8 mouse cellular contexts compared by ENCODE assay signal in genomic region chr11:120932564-120933398, GRCm38 (mm10). TPM values are rescaled to one million over a fixed set of nuclear protein-coding genes. Genes with fewer than 3 reads are reported as not detected.
A peak's percentile ranks its signal among the peaks of the same experiment; 100 is the strongest.
DNase-seq lines count a peak whose midpoint lies in the region; ATAC-seq and TF ChIP-seq lines count a peak whose summit lies in the region.

TSS of gene Ccdc57 (minus strand) at chr11:120932872.

- H3K27me3 ChIP-seq in G1E (ENCODE audit: insufficient read depth, low read length), result peaks cover 3% of the 10 kb centered on the region
- H3K27me3 ChIP-seq in forebrain, embryonic 16.5 days (replicated peaks; ENCODE audit: control insufficient read depth, insufficient read depth, low read length), result no peaks in the 10 kb centered on the region
- H3K27me3 ChIP-seq in lung, embryonic 15.5 days, result no peaks in the 10 kb centered on the region

- H3K27ac ChIP-seq in forebrain, embryonic 16.5 days (ENCODE audit: low read length), result peak within 1 kb of the TSS; percentile 33; the same call in 1 of the 2 replicates
- H3K27ac ChIP-seq in lung, embryonic 15.5 days, result peak within 1 kb of the TSS; percentile 21; the same call in 1 of the 2 replicates

- DNase-seq in G1E (ENCODE audit: low spot score), result peak; percentile 43
- peak; percentile 87 for DNase-seq in cerebellum, adult 11-12 months
- peak; percentile 88 to 92 for DNase-seq in heart, postnatal 36 days
- DNase-seq in layer of hippocampus, adult 8-10 months (ENCODE audit: low spot score in 2 of 2), result peak; percentile 85 to 92
- peak; percentile 81 for DNase-seq in ovary, adult 18-20 months (ENCODE audit: low spot score)
- DNase-seq in thymus, postnatal 0 days (ENCODE audit: low spot score), result peak; percentile 86

- intact Hi-C loops in heart, postnatal 36 days (cut with DNase I), result no loop called here

- H3K9me3 ChIP-seq in G1E (replicated peaks), result no peaks in the 10 kb centered on the region
- no peaks in the 10 kb centered on the region for H3K9me3 ChIP-seq in forebrain, embryonic 16.5 days (ENCODE audit: control insufficient read depth, low read length)
- H3K9me3 ChIP-seq in lung, embryonic 15.5 days, result no peaks in the 10 kb centered on the region

- WGBS in forebrain, embryonic 16.5 days, result 10% methylated on average over 44 of the region's 44 CpGs
- 8% methylated on average over 44 of the region's 44 CpGs for WGBS in lung, embryonic 15.5 days

- ATAC-seq in G1E (ENCODE audit: extremely low read depth, insufficient number of reproducible peaks, low FRiP score, poor library complexity, severe bottlenecking), result peak; percentile 70
- ATAC-seq in forebrain, embryonic 16.5 days, result peak; percentile 96
- peak; percentile 94 for ATAC-seq in lung, embryonic 15.5 days (ENCODE audit: borderline replicate concordance, extremely low read depth, low FRiP score, low TSS enrichment)

- H3K9ac ChIP-seq in forebrain, embryonic 16.5 days (replicated peaks; ENCODE audit: low read depth, low read length), result peak within 1 kb of the TSS; percentile 79
- peak within 1 kb of the TSS; percentile 72 for H3K9ac ChIP-seq in lung, embryonic 15.5 days

- no peak for TF ChIP-seq CTCF in G1E (IDR thresholded peaks at IDR 0.05; ENCODE audit: low read depth, low read length)

- peaks cover 7% of the 10 kb centered on the region for H3K4me1 ChIP-seq in G1E (ENCODE audit: insufficient read depth, low read depth, low read length)
- peaks cover 7% of the 10 kb centered on the region for H3K4me1 ChIP-seq in forebrain, embryonic 16.5 days (replicated peaks; ENCODE audit: control insufficient read depth, insufficient read depth, low read length)
- H3K4me1 ChIP-seq in lung, embryonic 15.5 days, result peaks cover 17% of the 10 kb centered on the region

- H3K36me3 ChIP-seq in G1E (replicated peaks), result peaks cover 11% of the 10 kb centered on the region
- no peaks in the 10 kb centered on the region; the same call in 1 of the 2 replicates for H3K36me3 ChIP-seq in forebrain, embryonic 16.5 days (ENCODE audit: control insufficient read depth, insufficient read depth)
- H3K36me3 ChIP-seq in lung, embryonic 15.5 days, result no peaks in the 10 kb centered on the region

- peak within 1 kb of the TSS; percentile 87 for H3K4me2 ChIP-seq in forebrain, embryonic 16.5 days (ENCODE audit: low read length)
- H3K4me2 ChIP-seq in lung, embryonic 15.5 days, result peak within 1 kb of the TSS; percentile 88

- H3K4me3 ChIP-seq in G1E (ENCODE audit: low read depth, low read length), result peak within 1 kb of the TSS; percentile 76
- H3K4me3 ChIP-seq in forebrain, embryonic 16.5 days (replicated peaks; ENCODE audit: low read length), result peak within 1 kb of the TSS; percentile 89
- H3K4me3 ChIP-seq in lung, embryonic 15.5 days, result peak within 1 kb of the TSS; percentile 73

RNA-seq across cellular contexts. Expression of gene Ccdc57, which starts in this region (rescaled TPM):
- total RNA-seq in G1E (2014; fragmentation: Nextera tagmentation), result 4.2 and 7.0 TPM in 2 replicates
- 2.5 and 2.6 TPM in 2 replicates for total RNA-seq in G1E (2017)
- polyA plus RNA-seq in G1E (2012), result 2.6 and 2.8 TPM in 2 replicates
- 7.3 and 8.8 TPM in 2 replicates for polyA plus RNA-seq in forebrain, embryonic 16.5 days (2015; fragmentation: Nextera tagmentation; extraction: Ambion mirVana)
- total RNA-seq in heart, postnatal 36 days (2021), result 1 to 10 TPM in 1 of 2 experiments, under 1 TPM in 1; 0.79 to 1.6 TPM
- 10 to 100 TPM in 1 of 4 experiments, 1 to 10 TPM in 3; 9.0 to 10.0 (median 9.5) TPM for total RNA-seq in layer of hippocampus, adult 8-10 months (2022)
- polyA plus RNA-seq in lung, embryonic 15.5 days (2015; fragmentation: Nextera tagmentation; extraction: Ambion mirVana), result 6.6 and 6.8 TPM in 2 replicates
- polyA plus RNA-seq in thymus, postnatal 0 days (2015; fragmentation: Nextera tagmentation; extraction: Ambion mirVana), result 1.9 and 2.2 TPM in 2 replicates

Comparison
In these comparisons a context has a peak if more than half of its experiments do, and no peak if none do; other contexts are left out.
1. Peak in every context shown above with its lines: DNase-seq, ATAC-seq, H3K4me3 ChIP-seq and H3K27ac ChIP-seq.